Comparison of ENCODE assay signal across 16 mouse cellular contexts in the genomic region with DNA sequence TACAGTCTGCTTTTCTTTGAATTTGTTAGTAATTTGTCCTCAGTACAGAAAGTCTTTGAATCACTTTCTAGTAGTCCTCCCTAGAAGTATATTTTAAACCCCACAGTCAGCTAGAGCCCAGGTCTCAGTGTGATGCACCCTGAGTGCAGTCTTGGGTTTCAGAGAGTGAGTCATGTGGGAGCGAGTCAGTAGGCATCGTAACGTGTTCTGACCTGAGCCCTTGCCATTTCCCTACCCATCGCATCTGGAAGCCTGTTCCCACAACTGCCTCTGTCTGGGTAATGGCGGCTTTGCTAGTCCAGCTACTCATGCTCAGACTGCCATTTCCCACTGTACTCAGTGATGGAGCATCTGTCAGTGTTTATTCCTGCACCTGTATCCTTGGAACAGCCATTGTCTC. TPM values are rescaled to one million over a fixed set of nuclear protein-coding genes. Genes with fewer than 3 reads are reported as not detected.
DNase-seq lines count a peak whose midpoint lies in the region; ATAC-seq and TF ChIP-seq lines count a peak whose summit lies in the region.
"Had no signal": no experiment of that assay in that cellular context is flagged by ENCODE, and none has a peak within 500 bp of the region (broad histone marks: within the 10 kb centered on the region; RNA-seq: fewer than 3 reads in every experiment).

No protein-coding gene starts in this region.

- no peak for TF ChIP-seq CTCF in Patski (IDR thresholded peaks at IDR 0.05)

- H3K36me3 ChIP-seq in heart, embryonic 16.5 days (ENCODE audit: control insufficient read depth, insufficient read depth), result peaks cover 81% of the 10 kb centered on the region
- H3K36me3 ChIP-seq in liver, embryonic 12.5 days, result peaks cover 100% of the 10 kb centered on the region

- intact Hi-C loops in heart, postnatal 10 days (cut with DNase I), result no loop called here

- H3K4me1 ChIP-seq in heart, embryonic 16.5 days (ENCODE audit: control insufficient read depth, insufficient read depth, low read length), result peaks cover 33% of the 10 kb centered on the region
- H3K4me1 ChIP-seq in liver, embryonic 12.5 days, result peaks cover 35% of the 10 kb centered on the region

- POLR2A ChIA-PET in Patski (lab: Charles Lee), result interaction anchor here (1.0 kb wide), 1 partner anchor 10 kb away, joined by 3 read pairs; no protein-coding TSS in a partner anchor

- no peak for DNase-seq in heart, postnatal 10 days
- DNase-seq in urinary bladder, postnatal 14 days (ENCODE audit: low spot score), result peak; percentile 37
- DNase-seq in urinary bladder, postnatal 4 days (ENCODE audit: low spot score in 2 of 2), result no peak
- DNase-seq in Patski (ENCODE audit: low read depth, low spot score), result no peak
- DNase-seq: adrenal gland, adult 2 months; B cell, adult 2 months; gastrocnemius, postnatal 36 days; heart, adult 11 months had no signal

- no peaks in the 10 kb centered on the region for H3K9me3 ChIP-seq in heart, embryonic 16.5 days (replicated peaks; ENCODE audit: control insufficient read depth, low read length)
- no peaks in the 10 kb centered on the region for H3K9me3 ChIP-seq in liver, embryonic 12.5 days (replicated peaks)
- H3K9me3 ChIP-seq: embryonic facial prominence, embryonic 10.5 days; forebrain, embryonic 10.5 days; forebrain, embryonic 15.5 days; heart, embryonic 10.5 days; hindbrain, embryonic 13.5 days had no signal

- no peak for ATAC-seq in heart, embryonic 16.5 days (replicated peaks; ENCODE audit: extremely low read depth, insufficient read depth, low FRiP score)
- ATAC-seq in Patski, result peak; percentile 32
- no peak for ATAC-seq in liver, embryonic 12.5 days
- ATAC-seq: forebrain, embryonic 15.5 days; hindbrain, postnatal 0 days had no signal

- no peak overlapping the region for H3K9ac ChIP-seq in heart, embryonic 16.5 days (ENCODE audit: low read length)
- H3K9ac ChIP-seq in liver, embryonic 12.5 days, result no peak overlapping the region
- H3K9ac ChIP-seq: forebrain, embryonic 15.5 days; hindbrain, embryonic 13.5 days had no signal

- no peak overlapping the region for H3K4me3 ChIP-seq in heart, embryonic 16.5 days (ENCODE audit: low read length)
- no peak overlapping the region for H3K4me3 ChIP-seq in liver, embryonic 12.5 days
- H3K4me3 ChIP-seq: embryonic facial prominence, embryonic 10.5 days; forebrain, embryonic 10.5 days; forebrain, embryonic 15.5 days; heart, embryonic 10.5 days; hindbrain, embryonic 13.5 days had no signal

- in situ Hi-C loops in Patski (cut with MboI; ENCODE audit: low pct_unique_long_range_greater_than_20kb), result no loop called here

- 0 out of 2 replicates have a peak overlapping the region, but pooled peaks have one; percentile 9 for H3K27ac ChIP-seq in heart, embryonic 16.5 days (ENCODE audit: low read length)
- H3K27ac ChIP-seq in liver, embryonic 12.5 days, result no peak overlapping the region
- H3K27ac ChIP-seq: embryonic facial prominence, embryonic 10.5 days; forebrain, embryonic 10.5 days; heart, embryonic 10.5 days; hindbrain, embryonic 13.5 days; hindbrain, postnatal 0 days had no signal

- CTCF ChIA-PET in Patski (lab: Charles Lee), result no interaction called here

- no peak overlapping the region for H3K4me2 ChIP-seq in heart, embryonic 16.5 days (ENCODE audit: low read depth, low read length)
- no peak overlapping the region for H3K4me2 ChIP-seq in liver, embryonic 12.5 days
- H3K4me2 ChIP-seq: forebrain, embryonic 15.5 days; hindbrain, embryonic 13.5 days had no signal

- 88% methylated on average over 5 of the region's 5 CpGs for WGBS in heart, embryonic 16.5 days
- WGBS in liver, embryonic 12.5 days (ENCODE audit: insufficient replicate concordance), result 87% methylated on average over 5 of the region's 5 CpGs

- no peaks in the 10 kb centered on the region for H3K27me3 ChIP-seq in heart, embryonic 16.5 days (ENCODE audit: control insufficient read depth, insufficient read depth, low read length)
- no peaks in the 10 kb centered on the region for H3K27me3 ChIP-seq in Patski
- H3K27me3 ChIP-seq in liver, embryonic 12.5 days (replicated peaks), result no peaks in the 10 kb centered on the region
- H3K27me3 ChIP-seq: forebrain, embryonic 15.5 days; hindbrain, embryonic 13.5 days had no signal

RNA-seq across cellular contexts. Expression of a gene that starts 29.0 kb away (rescaled TPM):
- polyA plus RNA-seq in heart, embryonic 16.5 days (2015; fragmentation: Nextera tagmentation; extraction: Ambion mirVana), result 357 TPM in 2 replicates
- total RNA-seq in heart, postnatal 10 days (2021), result 100 to 1,000 TPM; 624 to 701 TPM
- polyA plus RNA-seq in Patski (2021), result 651 TPM
- 158 and 161 TPM in 2 replicates for polyA plus RNA-seq in liver, embryonic 12.5 days (2016; fragmentation: Nextera tagmentation; extraction: Ambion mirVana)
